Mouse (Mus musculus) spleen, adult 2 months (tissue): ENCODE measurements around the gene Shisa4. TPM values are rescaled to one million over a fixed set of nuclear protein-coding genes. Genes with fewer than 3 reads are reported as not detected.

Source experiments
- DNase-seq, 2 experiments: peaks; one replicate each; pipeline versions ENCODE4 v3.0.0 to v3.0.0-alpha.2; 2012 to 2021; ENCODE audit warnings: low spot score in 2 of 2, low read depth in 1 of 2
- H3K27ac ChIP-seq: fragments of 200-500 bp; 2 replicates; pipeline ENCODE4 v1.5.1; 2012; ENCODE audit warnings: low read length, inconsistent platforms; ENCODE audit not compliant: insufficient read depth
- H3K27me3 ChIP-seq: fragments of 200-500 bp; 2 replicates; pipeline ENCODE4 v1.6.1; 2012; ENCODE audit warnings: mild to moderate bottlenecking, moderate library complexity, low read length, inconsistent platforms; ENCODE audit not compliant: control insufficient read depth, insufficient read depth
- H3K36me3 ChIP-seq: fragments of 200-500 bp; 2 replicates; pipeline ENCODE4 v1.6.1; 2012; ENCODE audit warnings: mild to moderate bottlenecking, low read length, inconsistent platforms; ENCODE audit not compliant: control insufficient read depth, insufficient read depth
- H3K4me1 ChIP-seq: fragments of 200-500 bp; 2 replicates; pipeline ENCODE4 v1.6.1; 2011; ENCODE audit warnings: inconsistent platforms; ENCODE audit not compliant: control insufficient read depth, insufficient read depth, insufficient read length
- H3K4me3 ChIP-seq: fragments of 200-500 bp; 2 replicates; pipeline ENCODE4 v1.5.1; 2011; ENCODE audit warnings: mild to moderate bottlenecking, inconsistent platforms; ENCODE audit not compliant: insufficient read depth, insufficient read length; ENCODE audit errors: extremely low read depth
- CTCF ChIP-seq: fragments of 200-500 bp; IDR thresholded peaks from 2 replicates; pipeline ENCODE4 v1.5.1; 2011; ENCODE audit warnings: mild to moderate bottlenecking, inconsistent platforms; ENCODE audit not compliant: insufficient read depth, insufficient read length, insufficient replicate concordance; ENCODE audit errors: extremely low read depth
- POLR2A ChIP-seq: fragments of 200-500 bp; IDR thresholded peaks from 2 replicates; pipeline ENCODE4 v1.6.1; 2011; ENCODE audit warnings: low read depth, low read length, inconsistent platforms
- WGBS: fragments of 180-500 bp; shearing (Covaris S2); methylation state at CpG from one replicate; pipeline ENCODE4 v1.1.7; 2018; 5-methylcytosine and 5-hydroxymethylcytosine counted together
- polyA plus RNA-seq: library from polyadenylated mRNA; depleted of rRNA; stranded (reverse); fragments of >200 nt; gene quantifications from 2 replicates; pipeline ENCODE4 v1.2.3, GENCODE M21; 2012; rRNA removed

The Shisa4 gene
- polyA plus RNA-seq, 1 experiment, result 4.2 TPM

DNA sequence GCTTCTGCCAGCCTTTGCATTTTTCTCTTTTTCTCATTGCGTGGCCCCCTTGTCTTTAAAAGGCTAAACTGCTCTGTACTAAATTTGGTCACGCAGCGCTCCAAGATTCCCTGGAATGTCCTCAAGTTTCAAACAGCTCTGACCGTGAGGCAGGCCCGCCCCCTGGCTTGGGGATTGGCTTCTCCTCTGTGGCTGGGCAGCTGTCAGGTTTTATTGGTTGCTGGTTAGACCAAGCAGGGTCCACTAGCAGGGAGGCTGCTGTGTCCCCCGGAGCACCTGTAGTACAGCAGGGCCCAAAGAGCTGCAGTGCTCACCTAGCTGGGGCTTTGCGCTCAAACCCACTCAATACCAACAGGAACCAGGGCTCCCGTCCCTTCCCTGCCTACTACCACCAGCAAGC lies 50.5 kb downstream of the Shisa4 start, which contains the start of gene Lmod1:
Gene Lmod1 (plus strand): TSS at position 237 of the 400 bp plus-strand sequence.
- TF ChIP-seq CTCF (no peak), POLR2A (no peak)
- no peaks in the 10 kb centered on the region for H3K36me3 ChIP-seq
- no peaks in the 10 kb centered on the region for H3K4me1 ChIP-seq
- no peak within 1 kb of the TSS for H3K27ac ChIP-seq
- WGBS, result 64% methylated on average over 8 of the region's 8 CpGs
- no peak within 1 kb of the TSS for H3K4me3 ChIP-seq
- no peaks in the 10 kb centered on the region for H3K27me3 ChIP-seq
- DNase-seq, result no peak

DNA sequence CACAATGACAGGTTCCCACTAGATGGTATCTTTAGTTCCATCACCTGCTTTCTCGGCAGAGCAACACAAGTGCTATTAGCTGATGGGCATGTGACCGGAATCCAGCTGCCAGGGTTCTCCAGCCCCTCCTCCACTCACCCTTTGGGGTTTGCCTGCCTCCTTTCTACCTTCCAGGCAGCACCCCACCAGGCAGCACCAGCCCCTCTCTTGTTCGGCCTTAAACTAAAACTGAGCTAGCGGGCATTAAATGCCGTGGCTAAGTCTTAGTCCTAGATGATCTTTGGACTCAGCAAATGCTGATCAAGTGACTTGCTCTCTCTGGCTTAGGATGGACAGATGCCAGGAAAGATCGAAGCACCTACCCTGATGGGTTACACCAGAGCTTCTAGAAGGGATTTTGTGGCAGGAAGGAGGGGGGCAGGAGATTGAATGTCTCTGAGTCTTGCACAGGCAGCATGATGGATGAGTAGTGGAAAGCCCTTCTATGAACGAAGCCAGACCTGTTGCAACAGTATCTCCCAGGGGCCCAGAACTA lies 51.6 kb downstream of the Shisa4 start:
- Histone ChIP-seq H3K4me3 (no peak overlapping the region), H3K27ac (no peak overlapping the region), H3K4me1 (no peaks in the 10 kb centered on the region), H3K36me3 (no peaks in the 10 kb centered on the region), H3K27me3 (no peaks in the 10 kb centered on the region)
- no peak for DNase-seq
- TF ChIP-seq POLR2A, result no peak
- TF ChIP-seq CTCF, result no peak
- 83% methylated on average over 7 of the region's 7 CpGs for WGBS

Other genes starting within 250 kb of the Shisa4 start
- gene Ptpn7, start 242.5 kb downstream of the Shisa4 start, polyA plus RNA-seq, result 33.4 and 39.4 TPM in 2 replicates
- 39.9 and 50.9 TPM in 2 replicates for gene Arl8a, start 228.4 kb downstream of the Shisa4 start, polyA plus RNA-seq
- 0.16 and 0.20 TPM in 2 replicates for gene Gpr37l1, start 207.6 kb downstream of the Shisa4 start, polyA plus RNA-seq
- 0.15 and 0.18 TPM in 2 replicates for gene Elf3, start 116.7 kb downstream of the Shisa4 start, polyA plus RNA-seq
- 17.8 and 18.8 TPM in 2 replicates for gene Rnpep, start 91.2 kb downstream of the Shisa4 start, polyA plus RNA-seq
- gene Timm17a, start 61.5 kb downstream of the Shisa4 start, polyA plus RNA-seq, result 15.1 and 15.2 TPM in 2 replicates
- gene Lmod1, start 50.4 kb downstream of the Shisa4 start, polyA plus RNA-seq, result 2.2 and 2.5 TPM in 2 replicates
- gene Ipo9, start 55.3 kb upstream of the Shisa4 start, polyA plus RNA-seq, result 55.6 and 60.1 TPM in 2 replicates
- gene Nav1, start 232.1 kb upstream of the Shisa4 start, polyA plus RNA-seq, result 15.0 and 16.3 TPM in 2 replicates